Mouse (Mus musculus) heart, postnatal 0 days (tissue): Measurements from ENCODE around the gene Arid1a.

Source experiments
- CTCF ChIP-seq: IDR thresholded peaks from 2 replicates; pipeline ENCODE4 v1.5.1; 2016; ENCODE audit warnings: antibody characterized with exemption, control low read depth, low read depth
- EP300 ChIP-seq: IDR thresholded peaks from 2 replicates; pipeline ENCODE4 v1.6.1; 2016; ENCODE audit warnings: antibody characterized with exemption, low read depth

DNA sequence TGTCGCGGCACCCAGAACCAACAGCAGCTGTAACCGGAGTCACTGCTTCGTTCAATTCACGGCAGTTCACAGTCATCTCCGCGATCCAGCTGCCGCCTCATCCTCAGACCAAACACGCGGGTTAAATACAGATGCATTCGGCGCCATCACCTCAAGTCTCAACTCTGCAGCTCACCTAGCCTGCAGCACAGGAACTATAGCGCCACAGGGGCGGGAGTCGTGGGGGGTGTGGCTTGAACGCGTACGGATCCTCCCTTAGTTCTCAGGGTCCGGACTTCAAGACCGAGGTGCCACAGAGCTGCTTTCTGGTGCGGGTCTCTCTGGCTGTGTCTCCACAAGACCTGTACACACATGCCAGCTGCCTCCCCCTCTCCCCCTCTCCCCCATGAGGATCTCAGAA is 110.9 kb downstream of the Arid1a start:
- TF ChIP-seq CTCF (no peak), EP300 (no peak)
